Mouse (Mus musculus) stomach, postnatal 0 days (tissue): Measurements from ENCODE around the gene Slc3a2. TPM values are rescaled to one million over a fixed set of nuclear protein-coding genes. Genes with fewer than 3 reads are reported as not detected.
A peak's percentile ranks its signal among the peaks of the same experiment; 100 is the strongest.

ENCODE experiments used
- ATAC-seq: fragments of 200-750 bp; cut with Nextera tagmentation; 2 replicates; pipeline ENCODE4 v1.8.0; 2017; ENCODE audit not compliant: low FRiP score, low TSS enrichment
- DNase-seq: peaks from one replicate; pipeline ENCODE4 v3.0.0-alpha.2; 2016; ENCODE audit warnings: low spot score
- H3K27ac ChIP-seq: fragments of 300-500 bp; sonication (generic); replicated peaks from 2 replicates; pipeline ENCODE4 v1.5.1; 2014; ENCODE audit warnings: mild to moderate bottlenecking, control low read depth
- H3K27me3 ChIP-seq: fragments of 300-500 bp; sonication (generic); 2 replicates; pipeline ENCODE4 v1.6.1; 2014; ENCODE audit warnings: low read length; ENCODE audit not compliant: control insufficient read depth, insufficient read depth
- H3K36me3 ChIP-seq: fragments of 300-500 bp; sonication (generic); 2 replicates; pipeline ENCODE4 v1.6.1; 2014; ENCODE audit warnings: low read length, mixed read lengths; ENCODE audit not compliant: control insufficient read depth, insufficient read depth
- H3K4me1 ChIP-seq: fragments of 300-500 bp; sonication (generic); replicated peaks from 2 replicates; pipeline ENCODE4 v1.6.1; 2014; ENCODE audit warnings: antibody characterized with exemption; ENCODE audit not compliant: control insufficient read depth, insufficient read depth
- H3K4me2 ChIP-seq: fragments of 300-500 bp; sonication (generic); replicated peaks from 2 replicates; pipeline ENCODE4 v1.6.1; 2014; ENCODE audit warnings: low read depth, mild to moderate bottlenecking, control low read depth, moderate library complexity
- H3K4me3 ChIP-seq: fragments of 300-500 bp; sonication (generic); 2 replicates; pipeline ENCODE4 v1.5.1; 2014; ENCODE audit warnings: low read depth, low read length, control low read depth
- H3K9ac ChIP-seq: fragments of 300-500 bp; sonication (generic); 2 replicates; pipeline ENCODE4 v1.6.1; 2014; ENCODE audit warnings: mild to moderate bottlenecking, low read length, control low read depth, mixed read lengths
- H3K9me3 ChIP-seq: fragments of 300-500 bp; sonication (generic); 2 replicates; pipeline ENCODE4 v1.6.1; 2016; ENCODE audit warnings: low read length; ENCODE audit not compliant: control insufficient read depth
- CTCF ChIP-seq: IDR thresholded peaks from 2 replicates; pipeline ENCODE4 v1.5.1; 2016; ENCODE audit warnings: antibody characterized with exemption, low read depth, mild to moderate bottlenecking, moderate library complexity
- EP300 ChIP-seq: optimal IDR thresholded peaks from 2 replicates; pipeline ENCODE3; 2016; ENCODE audit warnings: antibody characterized with exemption
- WGBS: fragments of 180-500 bp; shearing (Covaris S2); extraction: QIAGEN DNeasy Blood & Tissue Kit; methylation state at CpG from one replicate; pipeline ENCODE4 v1.1.7; 2014; 5-methylcytosine and 5-hydroxymethylcytosine counted together
- polyA plus RNA-seq: library from polyadenylated mRNA; unstranded; fragments of >200 nt; fragmentation: Nextera tagmentation; extraction: Ambion mirVana; gene quantifications from 2 replicates; pipeline ENCODE4 v1.2.1, GENCODE M21; 2015

The Slc3a2 gene
- 82.5 and 87.0 TPM in 2 replicates for polyA plus RNA-seq

DNA sequence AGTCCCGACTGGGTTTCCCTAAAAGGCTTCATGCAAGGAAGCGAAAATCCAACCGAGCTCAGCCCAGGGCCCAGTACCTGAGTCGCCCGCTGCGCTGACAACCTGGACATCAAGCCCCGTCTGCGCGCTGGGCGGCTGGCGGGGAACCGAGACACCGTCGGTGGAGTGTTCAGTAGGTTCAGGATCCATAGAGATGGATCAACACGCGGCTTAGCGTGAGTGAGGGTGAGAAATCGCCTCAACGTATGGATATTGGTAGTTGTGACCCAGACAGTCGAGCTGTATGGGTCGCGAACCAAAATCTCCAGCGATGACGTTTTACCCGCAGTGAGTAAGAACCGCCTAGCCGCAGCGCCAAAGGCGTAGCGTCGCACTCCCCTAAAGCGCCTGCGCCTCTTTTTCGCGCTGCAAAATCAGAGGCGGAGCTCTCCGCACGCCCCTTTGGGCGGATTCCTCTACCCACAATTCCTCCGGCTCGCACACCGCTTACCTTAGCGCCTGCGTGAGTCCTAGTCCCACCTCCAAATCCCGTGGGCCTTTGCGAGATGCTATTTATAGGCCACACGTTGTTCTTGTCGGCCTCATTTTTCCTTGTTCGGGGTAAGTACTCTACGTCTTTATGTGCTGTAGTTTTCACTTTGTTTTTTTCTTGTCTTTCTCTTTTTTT is at the start of gene Slc3a2:
Gene Slc3a2, minus strand, starts transcription at position 463 of the 667 bp plus-strand sequence.
- Histone ChIP-seq H3K4me3 (peak within 1 kb of the TSS; percentile 66), H3K27ac (peak within 1 kb of the TSS; percentile 98), H3K4me2 (peak within 1 kb of the TSS; percentile 59), H3K27me3 (no peaks in the 10 kb centered on the region), H3K9me3 (no peaks in the 10 kb centered on the region), H3K9ac (peak within 1 kb of the TSS; percentile 89), H3K36me3 (peaks cover 6% of the 10 kb centered on the region; the same call in 1 of the 2 replicates), H3K4me1 (no peaks in the 10 kb centered on the region)
- peak; percentile 98 for ATAC-seq
- DNase-seq: peak; percentile 97
- WGBS: under 1% methylated on average over 50 of the region's 50 CpGs
- no peak for TF ChIP-seq EP300
- no peak for TF ChIP-seq CTCF

DNA sequence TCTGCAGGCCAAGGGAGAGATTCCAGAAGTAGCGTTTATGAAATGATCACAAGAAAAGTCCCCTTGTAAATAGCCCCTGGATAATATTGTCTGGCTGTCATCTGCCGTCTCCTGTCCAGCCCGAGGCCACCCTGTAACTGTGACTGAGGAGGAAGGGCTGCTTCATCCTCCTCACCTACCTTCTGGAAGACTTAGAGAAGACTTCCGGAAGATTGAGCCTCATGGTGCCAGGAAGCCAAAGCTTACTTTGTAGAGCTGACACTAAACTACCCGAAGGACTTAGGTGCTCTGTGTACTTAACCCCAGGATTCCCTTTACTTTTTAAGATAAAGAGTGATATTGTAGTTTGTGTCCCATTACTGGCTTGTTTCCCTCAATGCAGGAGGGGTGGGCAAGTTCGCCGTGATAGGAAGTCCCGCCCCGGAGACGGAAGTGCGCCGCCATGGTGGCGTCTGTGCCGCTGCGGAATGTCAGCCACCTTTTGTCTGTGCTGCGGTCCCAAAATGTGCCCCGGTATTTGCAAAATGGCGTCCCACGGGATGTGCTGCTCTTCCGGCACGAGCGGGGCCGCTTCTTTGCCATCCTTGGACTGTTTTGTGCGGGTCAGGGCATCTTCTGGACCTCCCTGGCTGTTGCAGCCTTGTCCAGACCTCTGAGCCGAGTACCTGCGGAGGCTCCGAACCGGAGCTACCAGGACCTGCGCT is 47.5 kb upstream of the Slc3a2 start, which contains the start of gene Tmem223:
Gene Tmem223, plus strand, starts transcription at position 430 of the 704 bp plus-strand sequence.
- H3K4me1 ChIP-seq: peaks cover 4% of the 10 kb centered on the region; the same call in 1 of the 2 replicates
- WGBS: 19% methylated on average over 29 of the region's 29 CpGs
- no peaks in the 10 kb centered on the region for H3K9me3 ChIP-seq
- ATAC-seq (peak; percentile 59), DNase-seq (peak; percentile 84)
- peak within 1 kb of the TSS; percentile 76 for H3K4me3 ChIP-seq
- peak within 1 kb of the TSS; percentile 94 for H3K9ac ChIP-seq
- peak within 1 kb of the TSS; percentile 93 for H3K27ac ChIP-seq
- TF ChIP-seq CTCF (peak; percentile 29; the same call in 1 of the 2 replicates), EP300 (no peak)
- H3K4me2 ChIP-seq: peak within 1 kb of the TSS; percentile 70
- H3K27me3 ChIP-seq: no peaks in the 10 kb centered on the region
- H3K36me3 ChIP-seq: peaks cover 16% of the 10 kb centered on the region

DNA sequence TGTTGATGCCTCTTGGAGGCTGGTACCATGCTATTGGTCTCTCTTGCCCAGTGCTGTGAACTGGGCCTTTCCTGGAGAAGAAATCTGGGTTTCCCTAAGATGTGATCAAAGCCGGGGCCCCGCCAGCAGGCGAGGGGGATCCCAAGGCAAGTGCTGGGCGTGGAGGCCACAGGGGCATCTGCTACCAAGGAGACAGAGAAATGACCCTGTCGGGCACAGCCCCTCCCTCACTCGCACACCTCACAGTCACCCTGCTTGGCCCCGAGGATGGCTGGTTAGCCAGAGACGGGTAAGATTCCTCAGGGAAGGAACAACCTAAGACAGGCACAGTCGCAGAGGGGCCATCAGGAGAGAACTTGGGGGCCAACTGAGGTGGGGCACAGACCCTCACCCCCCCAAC is 42.4 kb upstream of the Slc3a2 start:
- Histone ChIP-seq H3K9ac (no peak overlapping the region), H3K36me3 (peaks cover 34% of the 10 kb centered on the region), H3K27ac (no peak overlapping the region), H3K27me3 (no peaks in the 10 kb centered on the region), H3K9me3 (no peaks in the 10 kb centered on the region), H3K4me2 (no peak overlapping the region), H3K4me1 (no peaks in the 10 kb centered on the region), H3K4me3 (no peak overlapping the region)
- ATAC-seq (no peak), DNase-seq (no peak)
- TF ChIP-seq CTCF: no peak
- 96% methylated on average over 9 of the region's 9 CpGs for WGBS

DNA sequence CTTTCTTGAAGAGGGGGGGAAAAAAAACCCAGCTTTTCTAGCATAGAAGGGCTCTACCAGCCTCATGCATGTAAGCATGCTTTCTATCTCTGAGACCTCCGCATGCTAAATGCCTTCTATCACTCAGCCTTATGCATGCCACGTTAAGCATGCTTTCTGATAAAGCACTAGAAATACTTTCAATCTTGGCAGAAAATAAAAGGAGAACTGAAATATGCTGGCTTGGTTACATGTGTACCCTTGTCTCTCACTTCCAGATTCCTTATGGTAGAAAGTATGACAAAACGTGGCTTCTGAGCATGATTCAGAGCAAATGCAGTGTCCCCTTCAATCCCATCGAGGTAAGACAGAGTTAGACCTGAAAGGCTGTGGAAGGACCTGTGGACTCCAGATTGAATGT is 40.1 kb upstream of the Slc3a2 start:
- H3K9me3 ChIP-seq: no peaks in the 10 kb centered on the region
- H3K4me1 ChIP-seq: no peaks in the 10 kb centered on the region
- no peaks in the 10 kb centered on the region for H3K27me3 ChIP-seq
- H3K36me3 ChIP-seq: peaks cover 31% of the 10 kb centered on the region
- no peak overlapping the region for H3K9ac ChIP-seq
- H3K27ac ChIP-seq: no peak overlapping the region
- DNase-seq (no peak), ATAC-seq (no peak)
- no peak overlapping the region for H3K4me3 ChIP-seq
- no peak for TF ChIP-seq CTCF
- TF ChIP-seq EP300: no peak
- no peak overlapping the region for H3K4me2 ChIP-seq
- WGBS: 90% methylated on average over 4 of the region's 4 CpGs

DNA sequence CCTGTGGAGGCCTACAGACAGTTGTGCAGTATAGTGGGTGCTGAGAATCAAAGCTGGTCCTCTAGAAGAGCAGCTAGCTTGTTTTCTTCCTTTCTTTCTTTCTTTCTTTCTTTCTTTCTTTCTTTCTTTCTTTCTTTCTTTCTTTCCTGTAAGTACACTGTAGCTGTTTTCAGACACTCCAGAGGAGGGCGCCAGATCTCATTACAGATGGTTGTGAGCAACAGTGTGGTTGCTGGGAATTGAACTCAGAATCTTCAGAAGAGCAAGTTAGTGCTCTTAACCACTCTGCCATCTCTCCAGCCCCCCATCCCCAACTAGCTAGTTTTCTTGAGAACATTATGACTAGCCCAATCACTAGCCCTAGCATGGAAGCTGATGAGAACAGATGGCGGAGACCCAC is 37.6 kb upstream of the Slc3a2 start:
- Histone ChIP-seq H3K27ac (no peak overlapping the region), H3K4me2 (no peak overlapping the region), H3K36me3 (peaks cover 22% of the 10 kb centered on the region), H3K9me3 (no peaks in the 10 kb centered on the region), H3K4me1 (no peaks in the 10 kb centered on the region), H3K27me3 (no peaks in the 10 kb centered on the region), H3K9ac (no peak overlapping the region), H3K4me3 (no peak overlapping the region)
- ATAC-seq (no peak), DNase-seq (no peak)
- TF ChIP-seq EP300 (no peak), CTCF (peak; percentile 51)
- 88% methylated on average over 2 of the region's 2 CpGs for WGBS

DNA sequence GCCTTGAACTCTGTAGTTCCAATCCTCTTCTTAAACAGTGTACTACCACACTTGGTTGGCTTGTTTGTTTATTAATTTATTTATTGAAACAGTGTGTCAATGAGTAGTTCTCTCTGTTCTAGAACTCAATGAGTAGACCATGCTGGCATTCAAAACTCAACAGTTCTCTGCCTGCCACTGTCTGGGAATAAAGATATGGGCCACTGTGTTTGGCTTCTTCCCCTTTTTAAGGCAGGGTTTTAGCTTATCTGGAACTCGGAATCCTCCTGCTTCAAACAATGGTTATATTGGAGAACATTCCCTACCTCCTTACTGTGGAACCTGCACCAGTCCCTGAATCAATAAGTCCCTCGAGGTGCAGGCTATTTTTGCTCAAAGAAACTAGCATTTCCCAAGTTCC is 35.7 kb upstream of the Slc3a2 start:
- ATAC-seq (no peak), DNase-seq (no peak)
- Histone ChIP-seq H3K9ac (no peak overlapping the region), H3K27me3 (no peaks in the 10 kb centered on the region), H3K4me1 (no peaks in the 10 kb centered on the region), H3K27ac (no peak overlapping the region), H3K36me3 (peaks cover 7% of the 10 kb centered on the region), H3K4me2 (no peak overlapping the region), H3K4me3 (no peak overlapping the region), H3K9me3 (no peaks in the 10 kb centered on the region)
- WGBS: 70% methylated on average over 2 of the region's 2 CpGs
- no peak for TF ChIP-seq CTCF
- TF ChIP-seq EP300: no peak
